Mouse (Mus musculus) heart, embryonic 16.5 days (tissue): Measurements from ENCODE around the gene Fbxl18. TPM values are rescaled to one million over a fixed set of nuclear protein-coding genes. Genes with fewer than 3 reads are reported as not detected.

Experiments used
- ATAC-seq: fragments of 200-750 bp; cut with Nextera tagmentation; replicated peaks from 2 replicates; pipeline ENCODE4 v1.8.0; 2017; ENCODE audit warnings: moderate number of reproducible peaks; ENCODE audit not compliant: insufficient read depth, low FRiP score; ENCODE audit errors: extremely low read depth
- H3K27ac ChIP-seq: fragments of 300-500 bp; sonication (generic); 2 replicates; pipeline ENCODE4 v1.5.1; 2014; ENCODE audit warnings: mild to moderate bottlenecking, low read length, control low read depth, moderate library complexity
- H3K27me3 ChIP-seq: fragments of 300-500 bp; sonication (generic); 2 replicates; pipeline ENCODE4 v1.6.1; 2014; ENCODE audit warnings: low read length, mixed read lengths; ENCODE audit not compliant: control insufficient read depth, insufficient read depth
- H3K36me3 ChIP-seq: fragments of 300-500 bp; sonication (generic); 2 replicates; pipeline ENCODE4 v1.6.1; 2014; ENCODE audit not compliant: control insufficient read depth, insufficient read depth
- H3K4me1 ChIP-seq: fragments of 300-500 bp; sonication (generic); 2 replicates; pipeline ENCODE4 v1.6.1; 2014; ENCODE audit warnings: low read length, mixed read lengths; ENCODE audit not compliant: control insufficient read depth, insufficient read depth
- H3K4me2 ChIP-seq: fragments of 300-500 bp; sonication (generic); 2 replicates; pipeline ENCODE4 v1.6.1; 2014; ENCODE audit warnings: low read depth, mild to moderate bottlenecking, control low read depth, low read length
- H3K4me3 ChIP-seq: fragments of 300-500 bp; sonication (generic); 2 replicates; pipeline ENCODE4 v1.5.1; 2014; ENCODE audit warnings: mild to moderate bottlenecking, control low read depth, low read length
- H3K9ac ChIP-seq: fragments of 300-500 bp; sonication (generic); 2 replicates; pipeline ENCODE4 v1.6.1; 2014; ENCODE audit warnings: low read length, control low read depth
- H3K9me3 ChIP-seq: fragments of 300-500 bp; sonication (generic); replicated peaks from 2 replicates; pipeline ENCODE4 v1.6.1; 2016; ENCODE audit warnings: low read length; ENCODE audit not compliant: control insufficient read depth
- WGBS: fragments of 180-500 bp; shearing (Covaris S2); extraction: QIAGEN DNeasy Blood & Tissue Kit; methylation state at CpG from one replicate; pipeline ENCODE4 v1.1.7; 2014; 5-methylcytosine and 5-hydroxymethylcytosine counted together
- polyA plus RNA-seq: library from polyadenylated mRNA; unstranded; fragments of >200 nt; fragmentation: Nextera tagmentation; extraction: Ambion mirVana; gene quantifications from 2 replicates; pipeline ENCODE4 v1.2.1, GENCODE M21; 2015

Fbxl18 gene
- polyA plus RNA-seq, 1 experiment from 2014 or later = 7.5 TPM

GRCm38 (mm10) chr5:142871765-142872164 lies 23.5 kb downstream of the Fbxl18 start:
- 52% methylated on average over 12 of the region's 12 CpGs for WGBS
- no peak overlapping the region for H3K9ac ChIP-seq
- H3K4me3 ChIP-seq = no peak overlapping the region
- H3K27me3 ChIP-seq = no peaks in the 10 kb centered on the region
- no peaks in the 10 kb centered on the region for H3K4me1 ChIP-seq
- no peak overlapping the region for H3K27ac ChIP-seq
- no peaks in the 10 kb centered on the region; the same call in 1 of the 2 replicates for H3K9me3 ChIP-seq
- no peak for ATAC-seq
- H3K36me3 ChIP-seq = peaks cover 13% of the 10 kb centered on the region
- no peak overlapping the region for H3K4me2 ChIP-seq

DNA sequence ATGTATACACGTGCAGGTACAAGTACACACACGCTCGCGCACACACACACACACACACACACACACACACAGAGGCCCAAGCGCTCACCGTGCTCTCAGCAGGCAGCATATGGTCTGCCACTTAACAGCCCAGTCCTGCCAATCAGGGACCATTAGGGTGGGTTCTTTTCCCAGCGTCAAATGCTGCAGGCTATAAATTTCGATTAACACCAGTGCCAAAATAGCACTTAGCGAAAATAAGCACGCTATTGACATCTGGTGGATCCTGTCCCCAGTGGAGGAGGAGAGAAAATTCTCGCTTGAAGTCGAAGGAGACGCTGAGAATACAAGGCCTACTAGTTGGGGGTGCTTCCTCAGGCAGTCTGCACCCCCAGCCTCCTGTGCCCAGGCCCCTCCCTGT lies 25.8 kb downstream of the Fbxl18 start:
- Histone ChIP-seq H3K4me1 (no peaks in the 10 kb centered on the region), H3K4me2 (no peak overlapping the region), H3K9me3 (no peaks in the 10 kb centered on the region; the same call in 1 of the 2 replicates), H3K4me3 (no peak overlapping the region), H3K27me3 (no peaks in the 10 kb centered on the region), H3K36me3 (peaks cover 10% of the 10 kb centered on the region), H3K9ac (no peak overlapping the region), H3K27ac (no peak overlapping the region)
- no peak for ATAC-seq
- 83% methylated on average over 13 of the region's 13 CpGs for WGBS

GRCm38 (mm10) chr5:142857763-142858229 lies 37.4 kb downstream of the Fbxl18 start:
- H3K9ac ChIP-seq = peak overlapping the region; percentile 45
- ATAC-seq = 0 out of 2 replicates have a peak, but pooled peaks have one; percentile 6
- peak overlapping the region; percentile 7; the same call in 1 of the 2 replicates for H3K27ac ChIP-seq
- H3K27me3 ChIP-seq = no peaks in the 10 kb centered on the region
- H3K9me3 ChIP-seq = peaks cover 6% of the 10 kb centered on the region; the same call in 1 of the 2 replicates
- H3K4me2 ChIP-seq = peak overlapping the region; percentile 47
- H3K36me3 ChIP-seq = no peaks in the 10 kb centered on the region
- 48% methylated on average over 16 of the region's 16 CpGs for WGBS
- peak overlapping the region; percentile 5; the same call in 1 of the 2 replicates for H3K4me3 ChIP-seq
- peaks cover 6% of the 10 kb centered on the region; the same call in 1 of the 2 replicates for H3K4me1 ChIP-seq

- Histone ChIP-seq H3K4me1 (peaks cover 2% of the 10 kb centered on the region; the same call in 1 of the 2 replicates), H3K4me2 (no peak overlapping the region), H3K4me3 (no peak overlapping the region), H3K9me3 (peaks cover 6% of the 10 kb centered on the region; the same call in 1 of the 2 replicates), H3K36me3 (no peaks in the 10 kb centered on the region), H3K9ac (no peak overlapping the region), H3K27me3 (no peaks in the 10 kb centered on the region), H3K27ac (no peak overlapping the region)
- 78% methylated on average over 4 of the region's 4 CpGs for WGBS
- no peak for ATAC-seq
Measured at GRCm38 (mm10) chr5:142856408-142856807, 38.8 kb downstream of the Fbxl18 start.

- 74% methylated on average over 10 of the region's 10 CpGs for WGBS
- H3K9ac ChIP-seq = no peak overlapping the region
- ATAC-seq = no peak
Measured at GRCm38 (mm10) chr5:142854877-142855276, 40.3 kb downstream of the Fbxl18 start.

GRCm38 (mm10) chr5:142853585-142853984 lies 41.6 kb downstream of the Fbxl18 start:
- no peak overlapping the region for H3K4me2 ChIP-seq
- H3K27ac ChIP-seq = no peak overlapping the region
- peaks cover 6% of the 10 kb centered on the region; the same call in 1 of the 2 replicates for H3K9me3 ChIP-seq
- no peaks in the 10 kb centered on the region for H3K36me3 ChIP-seq
- no peak overlapping the region for H3K4me3 ChIP-seq
- peaks cover 2% of the 10 kb centered on the region; the same call in 1 of the 2 replicates for H3K4me1 ChIP-seq
- no peaks in the 10 kb centered on the region for H3K27me3 ChIP-seq
- 61% methylated on average over 6 of the region's 6 CpGs for WGBS
- no peak overlapping the region for H3K9ac ChIP-seq
- no peak for ATAC-seq

More at GRCm38 (mm10) chr5:142854877-142855276, 40.3 kb downstream of the Fbxl18 start:
- no peak overlapping the region for H3K4me2 ChIP-seq
- H3K9me3 ChIP-seq = peaks cover 6% of the 10 kb centered on the region; the same call in 1 of the 2 replicates
- no peaks in the 10 kb centered on the region for H3K36me3 ChIP-seq
- no peak overlapping the region for H3K4me3 ChIP-seq
- H3K4me1 ChIP-seq = peaks cover 2% of the 10 kb centered on the region; the same call in 1 of the 2 replicates
- no peak overlapping the region for H3K27ac ChIP-seq
- no peaks in the 10 kb centered on the region for H3K27me3 ChIP-seq

DNA sequence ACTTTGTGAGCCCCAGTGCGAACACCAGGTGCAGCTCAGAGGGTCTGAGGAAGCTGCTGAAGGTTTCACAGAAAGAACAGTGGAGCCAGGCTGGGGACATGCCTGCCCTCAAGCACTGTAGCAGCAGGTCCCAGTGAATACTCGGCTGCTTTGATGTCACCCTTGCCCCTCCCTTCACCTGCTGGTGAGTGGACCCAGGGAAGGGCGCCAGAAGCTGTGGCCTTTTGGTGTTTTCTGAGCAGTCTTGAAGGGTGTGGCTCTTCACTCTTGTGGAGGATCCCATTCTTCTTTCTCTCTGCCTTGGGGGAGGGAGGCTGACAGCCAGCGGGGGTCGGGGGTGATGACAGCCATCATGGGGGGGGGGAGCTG lies 43.6 kb downstream of the Fbxl18 start:
- Histone ChIP-seq H3K27ac (no peak overlapping the region), H3K9ac (no peak overlapping the region), H3K36me3 (no peaks in the 10 kb centered on the region), H3K27me3 (no peaks in the 10 kb centered on the region), H3K9me3 (peaks cover 6% of the 10 kb centered on the region; the same call in 1 of the 2 replicates), H3K4me3 (no peak overlapping the region), H3K4me2 (no peak overlapping the region), H3K4me1 (no peaks in the 10 kb centered on the region)
- no peak for ATAC-seq
- 59% methylated on average over 5 of the region's 5 CpGs for WGBS

DNA sequence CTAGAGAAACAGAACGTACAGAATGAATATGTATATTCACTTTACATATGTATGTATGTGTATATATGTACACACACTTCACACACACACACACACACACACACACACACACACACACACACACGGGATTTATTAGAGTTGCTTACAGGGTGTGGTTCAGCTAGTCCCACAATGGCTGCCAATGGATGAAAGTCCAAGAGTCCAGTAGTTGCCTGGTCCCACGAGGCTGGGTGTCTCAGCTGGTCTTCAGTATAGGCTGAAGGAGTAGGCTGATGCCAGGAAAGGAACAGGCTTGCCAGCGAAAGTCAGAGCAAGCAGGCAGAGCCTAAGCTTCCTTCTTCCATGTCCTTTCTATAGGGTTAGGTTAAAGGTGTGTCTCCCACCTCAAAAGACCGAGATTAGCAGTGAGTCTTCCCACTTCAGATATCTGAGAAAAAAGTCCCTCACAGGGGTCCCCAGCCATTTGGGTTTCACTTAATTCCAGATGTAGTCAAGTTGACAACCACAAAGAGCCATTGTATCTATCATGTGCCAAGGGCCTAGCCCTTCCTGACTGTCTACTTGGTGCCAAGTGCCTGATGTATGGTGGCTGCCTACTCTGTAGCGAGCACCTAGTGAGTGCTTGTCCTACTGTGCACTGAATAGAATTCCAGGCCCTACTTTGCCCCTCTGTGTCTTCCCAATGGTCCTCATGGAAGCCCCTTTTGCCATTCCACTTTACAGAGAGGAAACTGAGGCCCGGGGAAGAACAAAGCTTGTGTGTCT lies 44.1 kb downstream of the Fbxl18 start:
- Histone ChIP-seq H3K9ac (no peak overlapping the region), H3K4me1 (no peaks in the 10 kb centered on the region), H3K9me3 (0 out of 2 replicates have a peak, but pooled peaks cover 3% of the 10 kb centered on the region), H3K4me2 (no peak overlapping the region), H3K4me3 (no peak overlapping the region), H3K36me3 (no peaks in the 10 kb centered on the region), H3K27ac (no peak overlapping the region), H3K27me3 (no peaks in the 10 kb centered on the region)
- ATAC-seq = no peak
- 79% methylated on average over 7 of the region's 7 CpGs for WGBS

- Histone ChIP-seq H3K4me2 (no peak overlapping the region), H3K4me1 (no peaks in the 10 kb centered on the region), H3K9me3 (0 out of 2 replicates have a peak, but pooled peaks cover 3% of the 10 kb centered on the region), H3K4me3 (no peak overlapping the region), H3K9ac (no peak overlapping the region), H3K27me3 (no peaks in the 10 kb centered on the region), H3K27ac (no peak overlapping the region), H3K36me3 (no peaks in the 10 kb centered on the region)
- no peak for ATAC-seq
- WGBS = 79% methylated on average over 9 of the region's 9 CpGs
Measured at GRCm38 (mm10) chr5:142850476-142850875, 44.7 kb downstream of the Fbxl18 start.
